Comparison of ENCODE assay signal across 9 mouse cellular contexts in genomic region chr3:79440976-79441491, GRCm38 (mm10).
DNase-seq lines count a peak whose midpoint lies in the region; ATAC-seq and TF ChIP-seq lines count a peak whose summit lies in the region.
"Had no signal": no experiment of that assay in that cellular context is flagged by ENCODE, and none has a peak within 500 bp of the region (broad histone marks: within the 10 kb centered on the region; RNA-seq: fewer than 3 reads in every experiment).

No protein-coding gene starts in this region.

- no peak for DNase-seq in forebrain, embryonic 10.5 days (ENCODE audit: extremely low spot score, low spot score)
- peak; percentile 94 for DNase-seq in brain, adult 2 months (ENCODE audit: low read depth, low spot score)
- DNase-seq in kidney, adult 9 months = peak; percentile 76
- peak; percentile 26 for DNase-seq in lung, embryonic 14.5 days
- DNase-seq in heart, postnatal 25 days (ENCODE audit: low spot score) = no peak
- DNase-seq in ovary, postnatal 36 days (ENCODE audit: low spot score) = no peak

- WGBS in forebrain, embryonic 13.5 days = 67% methylated on average over 12 of the region's 12 CpGs
- 82% methylated on average over 12 of the region's 12 CpGs for WGBS in forebrain, embryonic 10.5 days
- 57% methylated on average over 12 of the region's 12 CpGs for WGBS in lung, embryonic 14.5 days
- WGBS in intestine, embryonic 16.5 days = 68% methylated on average over 12 of the region's 12 CpGs

- no peak overlapping the region for H3K4me3 ChIP-seq in forebrain, embryonic 13.5 days
- no peak overlapping the region for H3K4me3 ChIP-seq in forebrain, embryonic 10.5 days
- no peak overlapping the region for H3K4me3 ChIP-seq in lung, embryonic 14.5 days (ENCODE audit: low read depth, low read length)
- no peak overlapping the region for H3K4me3 ChIP-seq in intestine, embryonic 16.5 days (ENCODE audit: low read length)
- H3K4me3 ChIP-seq: liver, embryonic 12.5 days had no signal

- no peak overlapping the region for H3K9ac ChIP-seq in forebrain, embryonic 13.5 days
- H3K9ac ChIP-seq in lung, embryonic 14.5 days = no peak overlapping the region
- H3K9ac ChIP-seq in intestine, embryonic 16.5 days (ENCODE audit: low read depth, low read length) = no peak overlapping the region
- H3K9ac ChIP-seq: liver, embryonic 12.5 days had no signal

- ATAC-seq in forebrain, embryonic 13.5 days = peak; percentile 93
- 0 out of 2 replicates have a peak, but pooled peaks have one; percentile 28 for ATAC-seq in lung, embryonic 14.5 days (ENCODE audit: insufficient read depth)
- ATAC-seq in intestine, embryonic 16.5 days = no peak
- ATAC-seq: liver, embryonic 12.5 days had no signal

- H3K9me3 ChIP-seq in forebrain, embryonic 13.5 days (replicated peaks) = peaks cover 5% of the 10 kb centered on the region; the same call in 1 of the 2 replicates
- H3K9me3 ChIP-seq in forebrain, embryonic 10.5 days = peaks cover 4% of the 10 kb centered on the region; the same call in 1 of the 2 replicates
- no peaks in the 10 kb centered on the region for H3K9me3 ChIP-seq in lung, embryonic 14.5 days (ENCODE audit: low read depth, low read length)
- no peaks in the 10 kb centered on the region for H3K9me3 ChIP-seq in intestine, embryonic 16.5 days (ENCODE audit: control insufficient read depth, low read length)

- no peaks in the 10 kb centered on the region for H3K27me3 ChIP-seq in forebrain, embryonic 13.5 days
- H3K27me3 ChIP-seq in forebrain, embryonic 10.5 days (ENCODE audit: poor library complexity, severe bottlenecking) = no peaks in the 10 kb centered on the region
- H3K27me3 ChIP-seq in lung, embryonic 14.5 days (ENCODE audit: insufficient read depth, low read length) = no peaks in the 10 kb centered on the region
- H3K27me3 ChIP-seq in intestine, embryonic 16.5 days (replicated peaks; ENCODE audit: control insufficient read depth, insufficient read depth, low read length) = no peaks in the 10 kb centered on the region
- H3K27me3 ChIP-seq: liver, embryonic 12.5 days had no signal

- intact Hi-C loops in heart, postnatal 25 days (cut with DNase I) = loop anchor here (10.0 kb wide), 1 partner anchor 146 kb away; no protein-coding TSS in a partner anchor

- H3K4me1 ChIP-seq in forebrain, embryonic 13.5 days = peaks cover 8% of the 10 kb centered on the region; the same call in 1 of the 2 replicates
- H3K4me1 ChIP-seq in forebrain, embryonic 10.5 days = no peaks in the 10 kb centered on the region
- H3K4me1 ChIP-seq in lung, embryonic 14.5 days (ENCODE audit: insufficient read depth) = no peaks in the 10 kb centered on the region
- H3K4me1 ChIP-seq in intestine, embryonic 16.5 days (ENCODE audit: control insufficient read depth, insufficient read depth, low read length) = no peaks in the 10 kb centered on the region
- H3K4me1 ChIP-seq: liver, embryonic 12.5 days had no signal

- H3K4me2 ChIP-seq in forebrain, embryonic 13.5 days = no peak overlapping the region
- no peak overlapping the region for H3K4me2 ChIP-seq in lung, embryonic 14.5 days
- no peak overlapping the region for H3K4me2 ChIP-seq in intestine, embryonic 16.5 days (ENCODE audit: low read depth, low read length)
- H3K4me2 ChIP-seq: liver, embryonic 12.5 days had no signal

- no peak for TF ChIP-seq CTCF in lung, embryonic 14.5 days (IDR thresholded peaks at IDR 0.05; ENCODE audit: low read depth)

- no peaks in the 10 kb centered on the region for H3K36me3 ChIP-seq in forebrain, embryonic 13.5 days (ENCODE audit: poor library complexity, severe bottlenecking)
- no peaks in the 10 kb centered on the region for H3K36me3 ChIP-seq in forebrain, embryonic 10.5 days (replicated peaks)
- H3K36me3 ChIP-seq in lung, embryonic 14.5 days (ENCODE audit: insufficient read depth) = no peaks in the 10 kb centered on the region
- H3K36me3 ChIP-seq in intestine, embryonic 16.5 days (ENCODE audit: control insufficient read depth, insufficient read depth, low read length) = no peaks in the 10 kb centered on the region
- H3K36me3 ChIP-seq: liver, embryonic 12.5 days had no signal

- H3K27ac ChIP-seq in forebrain, embryonic 13.5 days = peak overlapping the region; percentile 84
- no peak overlapping the region for H3K27ac ChIP-seq in forebrain, embryonic 10.5 days
- H3K27ac ChIP-seq in lung, embryonic 14.5 days (ENCODE audit: low read depth) = no peak overlapping the region
- H3K27ac ChIP-seq in intestine, embryonic 16.5 days (ENCODE audit: low read length) = no peak overlapping the region
- H3K27ac ChIP-seq: liver, embryonic 12.5 days had no signal

Comparison
In these comparisons a context has a peak if more than half of its experiments do, and no peak if none do; other contexts are left out.
1. DNase-seq: peak in brain, adult 2 months (single experiment), kidney, adult 9 months (single experiment) and lung, embryonic 14.5 days (single experiment); none in forebrain, embryonic 10.5 days (single experiment), heart, postnatal 25 days (single experiment) and ovary, postnatal 36 days (single experiment).